Mouse (Mus musculus): ENCODE results near the gene Rcc1.

- no peak for TF ChIP-seq EP300 (IDR thresholded peaks at IDR 0.05; ENCODE audit: low read depth)
- TF ChIP-seq CTCF (IDR thresholded peaks at IDR 0.05; ENCODE audit: low read depth): no peak
Observed at GRCm38 (mm10) chr4:132389302-132389701, 35.9 kb upstream of the Rcc1 start.
